Mouse (Mus musculus): ENCODE data around the gene Gm2897. TPM values are rescaled to one million over a fixed set of nuclear protein-coding genes. Genes with fewer than 3 reads are reported as not detected.
"Not testable (repeated sequence)": the region's sequence is repeated elsewhere in the genome, so short reads cannot be mapped to it uniquely, and the experiment has no call there.

Gm2897 gene
- polyA plus RNA-seq (2014; fragmentation: Nextera tagmentation; extraction: Ambion mirVana): 2.6 and 4.0 TPM in 2 replicates

DNA sequence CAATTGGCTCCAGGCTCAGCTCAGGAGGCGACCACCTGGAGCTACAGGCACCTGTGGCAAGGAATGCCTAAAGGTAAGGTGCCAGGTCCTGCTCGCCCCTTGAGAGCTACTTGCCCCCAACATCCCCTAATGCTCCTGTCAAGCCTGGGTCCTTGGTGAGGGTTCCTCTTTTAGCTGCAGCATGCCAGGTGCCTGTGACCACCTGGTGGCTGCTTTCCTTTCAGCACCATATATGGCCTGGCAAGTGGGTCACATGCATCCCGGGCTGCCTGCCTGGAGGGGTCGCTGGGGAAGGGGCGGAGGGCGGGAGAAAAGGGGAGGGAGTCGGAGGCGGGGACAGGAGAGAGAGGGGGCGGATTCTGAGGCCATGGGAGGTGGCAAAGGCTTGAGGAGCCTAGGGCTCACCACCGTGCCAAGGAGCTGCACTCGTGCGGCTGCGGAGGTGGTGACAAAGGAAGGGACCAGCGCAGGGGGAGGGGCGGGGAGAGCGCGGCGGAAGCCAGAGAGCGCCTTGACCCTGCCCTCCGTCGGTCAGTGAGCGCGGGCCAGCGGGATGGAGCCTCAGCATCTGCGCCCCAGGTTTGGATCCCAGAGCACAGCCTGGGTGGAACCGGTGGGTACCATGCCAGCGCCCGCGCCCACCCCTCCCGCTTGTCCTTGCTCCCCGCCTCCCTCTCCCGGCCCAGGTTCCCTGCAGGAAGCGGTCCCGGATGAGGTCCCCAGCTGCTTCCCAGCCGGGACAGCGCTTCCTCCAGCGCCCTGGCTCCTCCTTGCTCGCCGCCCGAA lies at the start of gene Gm2897:
Gm2897 (plus strand) TSS at position 559 of the 786 bp plus-strand sequence.
- ATAC-seq (ENCODE audit: insufficient number of reproducible peaks, low FRiP score, low TSS enrichment, low read depth); H3K27ac ChIP-seq (replicated peaks; ENCODE audit: low read depth, low read length); H3K9me3 ChIP-seq (ENCODE audit: control insufficient read depth, low read length); H3K4me1 ChIP-seq (ENCODE audit: control insufficient read depth, insufficient read depth, low read length); H3K27me3 ChIP-seq (ENCODE audit: control insufficient read depth, insufficient read depth, low read length); H3K36me3 ChIP-seq (ENCODE audit: control insufficient read depth, insufficient read depth, low read length): not testable (repeated sequence)
- Histone ChIP-seq H3K4me2 (ENCODE audit: low read depth, severe bottlenecking) (peak within 1 kb of the TSS; percentile 61), H3K4me3 (ENCODE audit: low read depth, low read length) (peak within 1 kb of the TSS; percentile 40), H3K9ac (ENCODE audit: low read length) (peak within 1 kb of the TSS; percentile 45)
- 6% methylated on average over 11 of the region's 40 CpGs for WGBS
- DNase-seq (ENCODE audit: low spot score): peak; percentile 64

DNA sequence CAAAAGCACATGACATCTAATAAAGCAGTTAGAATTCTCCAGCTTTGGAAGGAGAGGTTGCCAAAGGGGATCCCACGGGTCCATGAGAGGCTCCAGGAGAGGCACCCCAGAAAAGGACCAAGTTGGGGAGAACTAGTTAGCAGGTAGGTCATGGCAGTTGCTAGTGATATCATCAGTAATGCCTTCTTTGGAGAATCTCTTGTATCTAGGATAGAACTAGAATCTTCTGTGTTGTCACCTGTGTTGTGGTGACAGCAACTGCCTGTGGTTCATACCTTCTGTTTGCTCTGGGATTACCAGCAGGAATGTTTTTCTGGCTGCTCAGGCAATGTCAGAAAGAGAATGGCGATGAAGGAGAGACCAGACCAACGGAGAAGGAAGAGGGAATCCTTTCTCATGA lies 19.4 kb upstream of the Gm2897 start, which contains the start of gene Gm2888:
Gm2888 (plus strand) TSS at position 301 of the 400 bp plus-strand sequence.
- not testable (repeated sequence) for H3K27ac ChIP-seq (replicated peaks; ENCODE audit: low read depth, low read length); H3K36me3 ChIP-seq (ENCODE audit: control insufficient read depth, insufficient read depth, low read length); ATAC-seq (ENCODE audit: insufficient number of reproducible peaks, low FRiP score, low TSS enrichment, low read depth); H3K4me3 ChIP-seq (ENCODE audit: low read depth, low read length); H3K27me3 ChIP-seq (ENCODE audit: control insufficient read depth, insufficient read depth, low read length); DNase-seq (ENCODE audit: low spot score); H3K4me2 ChIP-seq (ENCODE audit: low read depth, severe bottlenecking); H3K4me1 ChIP-seq (ENCODE audit: control insufficient read depth, insufficient read depth, low read length); H3K9me3 ChIP-seq (ENCODE audit: control insufficient read depth, low read length); H3K9ac ChIP-seq (ENCODE audit: low read length)
- WGBS: 85% methylated on average over 2 of the region's 3 CpGs

DNA sequence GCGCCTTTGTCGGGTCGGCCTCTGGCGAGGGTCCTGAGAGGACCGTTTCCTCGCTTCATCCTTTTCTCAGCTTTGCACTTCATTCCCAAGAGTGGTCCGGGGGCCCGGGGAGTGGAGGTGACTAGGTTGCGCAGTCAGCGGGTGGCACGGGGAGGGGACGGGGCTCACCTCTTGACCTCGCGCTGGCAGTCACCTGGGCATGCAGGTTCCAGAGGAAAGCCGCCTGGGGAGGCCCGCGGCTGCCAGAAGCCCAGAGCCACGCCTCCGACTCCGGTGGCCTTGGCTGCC lies 372 bp downstream of the Gm2897 start:
- Histone ChIP-seq H3K4me3 (ENCODE audit: low read depth, low read length) (peak overlapping the region; percentile 40), H3K9ac (ENCODE audit: low read length) (peak overlapping the region; percentile 17), H3K4me2 (ENCODE audit: low read depth, severe bottlenecking) (peak overlapping the region; percentile 61)
- not testable (repeated sequence) for H3K36me3 ChIP-seq (ENCODE audit: control insufficient read depth, insufficient read depth, low read length); H3K27ac ChIP-seq (replicated peaks; ENCODE audit: low read depth, low read length); H3K4me1 ChIP-seq (ENCODE audit: control insufficient read depth, insufficient read depth, low read length); H3K27me3 ChIP-seq (ENCODE audit: control insufficient read depth, insufficient read depth, low read length); H3K9me3 ChIP-seq (ENCODE audit: control insufficient read depth, low read length); ATAC-seq (ENCODE audit: insufficient number of reproducible peaks, low FRiP score, low TSS enrichment, low read depth)
- peak; percentile 34 for DNase-seq (ENCODE audit: low spot score)
- 0% methylated on average over 16 of the region's 20 CpGs for WGBS

DNA sequence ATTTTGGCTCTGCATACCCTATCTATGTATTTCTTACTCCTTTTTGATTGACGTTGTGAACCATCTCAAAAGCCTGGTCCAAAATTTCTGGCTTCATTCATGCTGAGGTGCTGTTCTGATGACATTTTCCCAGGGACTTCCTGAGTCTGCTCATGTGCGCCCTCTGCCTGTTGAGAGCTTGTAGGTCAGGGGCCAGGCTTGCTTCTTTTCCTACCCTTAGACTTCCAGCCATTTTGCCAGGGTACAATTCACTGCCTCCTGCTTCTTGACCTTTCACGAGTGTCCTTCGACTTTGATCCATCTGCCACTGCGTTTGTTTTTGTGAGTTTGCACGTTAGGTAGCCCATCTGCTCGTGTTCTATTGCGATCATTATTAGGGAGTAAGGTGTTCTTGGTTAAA lies 1.0 kb downstream of the Gm2897 start:
- H3K4me1 ChIP-seq (ENCODE audit: control insufficient read depth, insufficient read depth, low read length); H3K36me3 ChIP-seq (ENCODE audit: control insufficient read depth, insufficient read depth, low read length); DNase-seq (ENCODE audit: low spot score); H3K9ac ChIP-seq (ENCODE audit: low read length); H3K27ac ChIP-seq (replicated peaks; ENCODE audit: low read depth, low read length); H3K27me3 ChIP-seq (ENCODE audit: control insufficient read depth, insufficient read depth, low read length); H3K4me3 ChIP-seq (ENCODE audit: low read depth, low read length); ATAC-seq (ENCODE audit: insufficient number of reproducible peaks, low FRiP score, low TSS enrichment, low read depth); H3K4me2 ChIP-seq (ENCODE audit: low read depth, severe bottlenecking); H3K9me3 ChIP-seq (ENCODE audit: control insufficient read depth, low read length): not testable (repeated sequence)
- WGBS: 2% methylated on average over 5 of the region's 8 CpGs

DNA sequence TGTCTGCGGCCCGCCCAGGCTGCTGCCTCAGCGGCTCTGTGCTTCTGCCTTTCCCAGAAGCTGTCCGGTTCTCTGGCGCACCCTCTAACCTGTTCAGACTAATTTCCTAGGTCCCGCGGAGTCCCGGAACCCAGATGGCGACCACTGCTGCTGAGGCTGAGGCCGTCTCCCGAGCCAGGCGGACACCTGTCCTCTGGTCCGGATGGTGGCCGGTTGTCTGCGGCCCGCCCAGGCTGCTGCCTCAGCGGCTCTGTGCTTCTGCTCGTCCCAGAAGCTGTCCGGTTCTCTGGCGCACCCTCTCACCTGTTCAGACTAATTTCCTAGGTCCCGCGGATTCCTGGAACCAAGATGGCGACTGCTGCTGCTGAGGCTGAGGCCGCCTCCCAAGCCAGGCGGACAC lies 67.0 kb downstream of the Gm2897 start:
- not testable (repeated sequence) for H3K9me3 ChIP-seq (ENCODE audit: control insufficient read depth, low read length); H3K4me2 ChIP-seq (ENCODE audit: low read depth, severe bottlenecking); H3K27ac ChIP-seq (replicated peaks; ENCODE audit: low read depth, low read length); H3K9ac ChIP-seq (ENCODE audit: low read length); H3K4me3 ChIP-seq (ENCODE audit: low read depth, low read length); H3K36me3 ChIP-seq (ENCODE audit: control insufficient read depth, insufficient read depth, low read length); ATAC-seq (ENCODE audit: insufficient number of reproducible peaks, low FRiP score, low TSS enrichment, low read depth); H3K27me3 ChIP-seq (ENCODE audit: control insufficient read depth, insufficient read depth, low read length); DNase-seq (ENCODE audit: low spot score); H3K4me1 ChIP-seq (ENCODE audit: control insufficient read depth, insufficient read depth, low read length)
- WGBS: 85% methylated on average over 12 of the region's 25 CpGs

Other genes with a start within 250 kb of the Gm2897 start
- gene Gm2888, start 19.3 kb upstream of the Gm2897 start, polyA plus RNA-seq (2014; fragmentation: Nextera tagmentation; extraction: Ambion mirVana): not detected in 2 replicates
- gene Gm10340, start 84.7 kb downstream of the Gm2897 start, polyA plus RNA-seq (2014; fragmentation: Nextera tagmentation; extraction: Ambion mirVana): not detected in 2 replicates
- not detected in 2 replicates for gene Gm5795, start 139.0 kb downstream of the Gm2897 start, polyA plus RNA-seq (2014; fragmentation: Nextera tagmentation; extraction: Ambion mirVana)
- gene D830030K20Rik, start 159.2 kb downstream of the Gm2897 start, polyA plus RNA-seq (2014; fragmentation: Nextera tagmentation; extraction: Ambion mirVana): 7.2 and 7.7 TPM in 2 replicates